Mouse (Mus musculus) spleen, adult 2 months (tissue): ENCODE measurements around the gene Rapgef5. TPM values are rescaled to one million over a fixed set of nuclear protein-coding genes. Genes with fewer than 3 reads are reported as not detected.

Experiments used
- DNase-seq, 2 experiments: peaks; one replicate each; pipeline versions ENCODE4 v3.0.0 to v3.0.0-alpha.2; 2012 to 2021; ENCODE audit warnings: low spot score in 2 of 2, low read depth in 1 of 2
- H3K27ac ChIP-seq: fragments of 200-500 bp; 2 replicates; pipeline ENCODE4 v1.5.1; 2012; ENCODE audit warnings: low read length, inconsistent platforms; ENCODE audit not compliant: insufficient read depth
- H3K27me3 ChIP-seq: fragments of 200-500 bp; 2 replicates; pipeline ENCODE4 v1.6.1; 2012; ENCODE audit warnings: mild to moderate bottlenecking, moderate library complexity, low read length, inconsistent platforms; ENCODE audit not compliant: control insufficient read depth, insufficient read depth
- H3K36me3 ChIP-seq: fragments of 200-500 bp; 2 replicates; pipeline ENCODE4 v1.6.1; 2012; ENCODE audit warnings: mild to moderate bottlenecking, low read length, inconsistent platforms; ENCODE audit not compliant: control insufficient read depth, insufficient read depth
- H3K4me1 ChIP-seq: fragments of 200-500 bp; 2 replicates; pipeline ENCODE4 v1.6.1; 2011; ENCODE audit warnings: inconsistent platforms; ENCODE audit not compliant: control insufficient read depth, insufficient read depth, insufficient read length
- H3K4me3 ChIP-seq: fragments of 200-500 bp; 2 replicates; pipeline ENCODE4 v1.5.1; 2011; ENCODE audit warnings: mild to moderate bottlenecking, inconsistent platforms; ENCODE audit not compliant: insufficient read depth, insufficient read length; ENCODE audit errors: extremely low read depth
- CTCF ChIP-seq: fragments of 200-500 bp; IDR thresholded peaks from 2 replicates; pipeline ENCODE4 v1.5.1; 2011; ENCODE audit warnings: mild to moderate bottlenecking, inconsistent platforms; ENCODE audit not compliant: insufficient read depth, insufficient read length, insufficient replicate concordance; ENCODE audit errors: extremely low read depth
- POLR2A ChIP-seq: fragments of 200-500 bp; IDR thresholded peaks from 2 replicates; pipeline ENCODE4 v1.6.1; 2011; ENCODE audit warnings: low read depth, low read length, inconsistent platforms
- WGBS: fragments of 180-500 bp; shearing (Covaris S2); methylation state at CpG from one replicate; pipeline ENCODE4 v1.1.7; 2018; 5-methylcytosine and 5-hydroxymethylcytosine counted together
- polyA plus RNA-seq: library from polyadenylated mRNA; depleted of rRNA; stranded (reverse); fragments of >200 nt; gene quantifications from 2 replicates; pipeline ENCODE4 v1.2.3, GENCODE M21; 2012

The Rapgef5 gene
- polyA plus RNA-seq, 1 experiment: 6.9 TPM

GRCm38 (mm10) chr12:117595179-117595578, 78.9 kb downstream of the Rapgef5 start:
- TF ChIP-seq CTCF (no peak), POLR2A (no peak)
- H3K4me1 ChIP-seq: no peaks in the 10 kb centered on the region
- no peaks in the 10 kb centered on the region for H3K27me3 ChIP-seq
- H3K4me3 ChIP-seq: no peak overlapping the region
- 92% methylated on average over 9 of the region's 9 CpGs for WGBS
- no peaks in the 10 kb centered on the region for H3K36me3 ChIP-seq
- H3K27ac ChIP-seq: no peak overlapping the region
- DNase-seq: no peak

- Histone ChIP-seq H3K4me1 (no peaks in the 10 kb centered on the region; the same call in 1 of the 2 replicates), H3K4me3 (no peak overlapping the region), H3K27me3 (no peaks in the 10 kb centered on the region), H3K36me3 (no peaks in the 10 kb centered on the region), H3K27ac (no peak overlapping the region)
- TF ChIP-seq POLR2A: no peak
- no peak for TF ChIP-seq CTCF
- no peak for DNase-seq
- WGBS: 79% methylated on average over 2 of the region's 2 CpGs
These were observed 81.9 kb downstream of the Rapgef5 start for GRCm38 (mm10) chr12:117598190-117598589.

GRCm38 (mm10) chr12:117605966-117606365, 89.7 kb downstream of the Rapgef5 start:
- TF ChIP-seq POLR2A (no peak), CTCF (no peak)
- no peaks in the 10 kb centered on the region for H3K4me1 ChIP-seq
- no peak overlapping the region for H3K27ac ChIP-seq
- no peak overlapping the region for H3K4me3 ChIP-seq
- no peaks in the 10 kb centered on the region for H3K36me3 ChIP-seq
- WGBS: 83% methylated on average over 3 of the region's 3 CpGs
- no peak for DNase-seq
- H3K27me3 ChIP-seq: no peaks in the 10 kb centered on the region

- Histone ChIP-seq H3K4me3 (no peak overlapping the region), H3K27me3 (no peaks in the 10 kb centered on the region), H3K27ac (no peak overlapping the region), H3K4me1 (no peaks in the 10 kb centered on the region), H3K36me3 (no peaks in the 10 kb centered on the region)
- DNase-seq: no peak
- TF ChIP-seq CTCF: no peak
- TF ChIP-seq POLR2A: no peak
- 87% methylated on average over 3 of the region's 3 CpGs for whole genome bisulfite sequencing
These were observed 96.4 kb downstream of the Rapgef5 start for GRCm38 (mm10) chr12:117612715-117613114.

GRCm38 (mm10) chr12:117619523-117620023, 103.3 kb downstream of the Rapgef5 start:
- no peak overlapping the region for H3K27ac ChIP-seq
- no peaks in the 10 kb centered on the region for H3K27me3 ChIP-seq
- H3K4me3 ChIP-seq: no peak overlapping the region
- TF ChIP-seq CTCF: no peak
- no peak for TF ChIP-seq POLR2A
- 57% methylated on average over 4 of the region's 4 CpGs for WGBS
- H3K36me3 ChIP-seq: no peaks in the 10 kb centered on the region
- DNase-seq: no peak
- H3K4me1 ChIP-seq: no peaks in the 10 kb centered on the region

GRCm38 (mm10) chr12:117622972-117623371, 106.7 kb downstream of the Rapgef5 start:
- H3K4me3 ChIP-seq: no peak overlapping the region
- no peaks in the 10 kb centered on the region for H3K27me3 ChIP-seq
- no peak for DNase-seq
- H3K4me1 ChIP-seq: no peaks in the 10 kb centered on the region
- TF ChIP-seq CTCF (no peak), POLR2A (no peak)
- 97% methylated on average over 2 of the region's 2 CpGs for whole genome bisulfite sequencing
- no peaks in the 10 kb centered on the region for H3K36me3 ChIP-seq
- no peak overlapping the region for H3K27ac ChIP-seq

- Histone ChIP-seq H3K27ac (no peak overlapping the region), H3K36me3 (no peaks in the 10 kb centered on the region), H3K4me3 (no peak overlapping the region), H3K4me1 (peaks cover 2% of the 10 kb centered on the region; the same call in 1 of the 2 replicates), H3K27me3 (no peaks in the 10 kb centered on the region)
- WGBS: 51% methylated on average over 2 of the region's 2 CpGs
- no peak for DNase-seq
- no peak for TF ChIP-seq POLR2A
- TF ChIP-seq CTCF: no peak
These were observed 111.0 kb downstream of the Rapgef5 start for GRCm38 (mm10) chr12:117627311-117627710.
